Mouse (Mus musculus) heart, embryonic 16.5 days (tissue): ENCODE results near the gene Ism1. TPM values are rescaled to one million over a fixed set of nuclear protein-coding genes. Genes with fewer than 3 reads are reported as not detected.

Experiments used
- ATAC-seq: fragments of 200-750 bp; cut with Nextera tagmentation; replicated peaks from 2 replicates; pipeline ENCODE4 v1.8.0; 2017; ENCODE audit warnings: moderate number of reproducible peaks; ENCODE audit not compliant: insufficient read depth, low FRiP score; ENCODE audit errors: extremely low read depth
- H3K27ac ChIP-seq: fragments of 300-500 bp; sonication (generic); 2 replicates; pipeline ENCODE4 v1.5.1; 2014; ENCODE audit warnings: mild to moderate bottlenecking, low read length, control low read depth, moderate library complexity
- H3K27me3 ChIP-seq: fragments of 300-500 bp; sonication (generic); 2 replicates; pipeline ENCODE4 v1.6.1; 2014; ENCODE audit warnings: low read length, mixed read lengths; ENCODE audit not compliant: control insufficient read depth, insufficient read depth
- H3K36me3 ChIP-seq: fragments of 300-500 bp; sonication (generic); 2 replicates; pipeline ENCODE4 v1.6.1; 2014; ENCODE audit not compliant: control insufficient read depth, insufficient read depth
- H3K4me1 ChIP-seq: fragments of 300-500 bp; sonication (generic); 2 replicates; pipeline ENCODE4 v1.6.1; 2014; ENCODE audit warnings: low read length, mixed read lengths; ENCODE audit not compliant: control insufficient read depth, insufficient read depth
- H3K4me2 ChIP-seq: fragments of 300-500 bp; sonication (generic); 2 replicates; pipeline ENCODE4 v1.6.1; 2014; ENCODE audit warnings: low read depth, mild to moderate bottlenecking, control low read depth, low read length
- H3K4me3 ChIP-seq: fragments of 300-500 bp; sonication (generic); 2 replicates; pipeline ENCODE4 v1.5.1; 2014; ENCODE audit warnings: mild to moderate bottlenecking, control low read depth, low read length
- H3K9ac ChIP-seq: fragments of 300-500 bp; sonication (generic); 2 replicates; pipeline ENCODE4 v1.6.1; 2014; ENCODE audit warnings: low read length, control low read depth
- H3K9me3 ChIP-seq: fragments of 300-500 bp; sonication (generic); replicated peaks from 2 replicates; pipeline ENCODE4 v1.6.1; 2016; ENCODE audit warnings: low read length; ENCODE audit not compliant: control insufficient read depth
- WGBS: fragments of 180-500 bp; shearing (Covaris S2); extraction: QIAGEN DNeasy Blood & Tissue Kit; methylation state at CpG from one replicate; pipeline ENCODE4 v1.1.7; 2014; 5-methylcytosine and 5-hydroxymethylcytosine counted together
- polyA plus RNA-seq: library from polyadenylated mRNA; unstranded; fragments of >200 nt; fragmentation: Nextera tagmentation; extraction: Ambion mirVana; gene quantifications from 2 replicates; pipeline ENCODE4 v1.2.1, GENCODE M21; 2015

Ism1 gene
- polyA plus RNA-seq, 1 experiment from 2014 or later = 0.62 TPM

DNA sequence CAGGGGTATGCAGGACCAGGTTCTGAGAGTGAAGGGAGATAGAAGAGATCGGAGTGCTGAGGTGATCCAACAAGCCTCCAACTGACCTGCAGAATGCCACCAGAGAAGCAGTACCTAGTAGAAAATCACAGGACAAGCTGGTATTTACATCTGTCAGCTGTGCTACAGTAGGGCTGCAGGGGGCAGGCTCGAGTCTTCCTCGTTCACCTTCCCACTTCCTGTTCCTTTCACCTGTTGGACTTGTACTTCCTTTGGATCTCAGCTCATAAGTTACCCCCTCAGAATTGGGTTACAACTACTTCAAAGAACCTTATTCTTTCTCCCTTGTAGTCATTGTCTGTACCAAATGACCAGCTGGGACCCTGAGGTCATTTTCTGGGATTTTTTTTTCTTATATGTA is 47.4 kb downstream of the Ism1 start:
- H3K9me3 ChIP-seq = no peaks in the 10 kb centered on the region
- H3K4me2 ChIP-seq = no peak overlapping the region
- H3K4me3 ChIP-seq = no peak overlapping the region
- peaks cover 5% of the 10 kb centered on the region for H3K4me1 ChIP-seq
- H3K36me3 ChIP-seq = no peaks in the 10 kb centered on the region
- H3K27ac ChIP-seq = no peak overlapping the region
- H3K9ac ChIP-seq = no peak overlapping the region
- no peak for ATAC-seq
- no peaks in the 10 kb centered on the region for H3K27me3 ChIP-seq
- 71% methylated on average over 3 of the region's 3 CpGs for WGBS

DNA sequence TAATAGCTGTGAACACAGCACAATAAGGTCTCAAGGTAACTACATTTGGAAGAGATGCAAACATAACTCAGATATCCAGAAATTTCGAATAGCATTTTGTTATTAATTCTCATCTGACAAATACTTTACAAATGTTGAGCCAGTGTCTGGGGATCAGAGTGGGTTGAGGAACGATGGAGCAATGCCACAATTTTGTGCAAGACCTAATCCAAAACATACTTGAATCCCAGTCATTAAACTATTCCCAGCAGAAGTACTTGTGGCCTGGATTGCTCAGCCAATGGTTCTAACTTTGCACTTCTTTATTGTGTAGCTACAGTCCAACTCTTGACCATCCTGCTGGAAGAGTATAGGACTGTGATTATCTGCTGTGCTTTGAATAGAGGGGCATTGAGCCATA is 50.1 kb downstream of the Ism1 start:
- ATAC-seq = no peak
- Histone ChIP-seq H3K27ac (no peak overlapping the region), H3K36me3 (no peaks in the 10 kb centered on the region), H3K9ac (no peak overlapping the region), H3K4me1 (peaks cover 5% of the 10 kb centered on the region), H3K4me3 (no peak overlapping the region), H3K9me3 (no peaks in the 10 kb centered on the region), H3K4me2 (no peak overlapping the region), H3K27me3 (no peaks in the 10 kb centered on the region)
- WGBS = 70% methylated on average over 2 of the region's 2 CpGs

- H3K4me2 ChIP-seq = no peak overlapping the region
- 61% methylated on average over 5 of the region's 5 CpGs for WGBS
- ATAC-seq = no peak
- H3K4me1 ChIP-seq = no peaks in the 10 kb centered on the region
- no peaks in the 10 kb centered on the region for H3K27me3 ChIP-seq
- no peak overlapping the region for H3K27ac ChIP-seq
- H3K36me3 ChIP-seq = no peaks in the 10 kb centered on the region
- H3K9ac ChIP-seq = no peak overlapping the region
- no peaks in the 10 kb centered on the region for H3K9me3 ChIP-seq
- no peak overlapping the region for H3K4me3 ChIP-seq
Observed at GRCm38 (mm10) chr2:139729377-139729776, 51.4 kb downstream of the Ism1 start.

DNA sequence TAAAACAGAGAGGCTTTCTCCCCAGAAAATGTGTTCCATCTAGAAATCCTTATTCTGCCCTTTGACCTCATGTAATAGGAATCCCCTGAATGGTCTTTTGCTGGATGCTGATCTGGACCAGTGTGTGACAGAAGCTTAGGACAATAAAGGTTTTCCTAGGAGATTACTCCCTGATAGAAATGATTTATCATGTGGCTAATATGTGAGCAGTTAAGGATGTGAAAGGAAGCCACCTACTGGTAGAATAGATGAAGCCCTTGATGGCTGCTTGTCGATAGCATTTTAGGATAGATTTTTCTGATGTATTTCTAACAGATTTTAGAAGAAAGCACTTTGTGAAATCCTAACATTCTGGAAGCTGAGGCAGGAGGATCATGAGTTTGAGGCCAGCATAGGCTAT is 64.4 kb downstream of the Ism1 start:
- H3K27ac ChIP-seq = no peak overlapping the region
- H3K27me3 ChIP-seq = no peaks in the 10 kb centered on the region
- no peaks in the 10 kb centered on the region for H3K4me1 ChIP-seq
- no peak overlapping the region for H3K9ac ChIP-seq
- no peak for ATAC-seq
- WGBS = 76% methylated on average over 1 of the region's 1 CpGs
- no peaks in the 10 kb centered on the region for H3K36me3 ChIP-seq
- no peaks in the 10 kb centered on the region for H3K9me3 ChIP-seq
- no peak overlapping the region for H3K4me2 ChIP-seq
- no peak overlapping the region for H3K4me3 ChIP-seq

DNA sequence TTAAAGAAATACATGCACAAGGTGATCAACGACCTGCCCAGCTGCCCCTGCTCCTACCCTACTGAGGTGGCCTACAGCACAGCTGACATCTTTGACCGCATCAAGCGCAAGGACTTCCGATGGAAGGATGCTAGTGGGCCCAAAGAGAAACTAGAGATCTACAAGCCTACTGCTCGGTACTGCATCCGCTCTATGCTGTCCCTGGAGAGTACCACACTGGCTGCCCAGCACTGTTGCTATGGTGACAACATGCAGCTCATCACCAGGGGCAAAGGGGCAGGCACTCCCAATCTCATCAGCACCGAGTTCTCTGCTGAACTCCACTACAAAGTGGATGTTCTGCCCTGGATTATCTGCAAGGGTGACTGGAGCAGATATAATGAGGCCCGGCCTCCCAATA is 79.0 kb downstream of the Ism1 start:
- no peak for ATAC-seq
- no peaks in the 10 kb centered on the region for H3K27me3 ChIP-seq
- H3K9ac ChIP-seq = no peak overlapping the region
- H3K4me3 ChIP-seq = no peak overlapping the region
- no peaks in the 10 kb centered on the region for H3K4me1 ChIP-seq
- WGBS = 78% methylated on average over 8 of the region's 8 CpGs
- H3K4me2 ChIP-seq = no peak overlapping the region
- H3K9me3 ChIP-seq = no peaks in the 10 kb centered on the region
- no peaks in the 10 kb centered on the region for H3K36me3 ChIP-seq
- no peak overlapping the region for H3K27ac ChIP-seq

- WGBS = 86% methylated on average over 1 of the region's 1 CpGs
- no peaks in the 10 kb centered on the region for H3K27me3 ChIP-seq
- no peaks in the 10 kb centered on the region for H3K4me1 ChIP-seq
- ATAC-seq = no peak
- H3K27ac ChIP-seq = no peak overlapping the region
- H3K9ac ChIP-seq = no peak overlapping the region
- no peaks in the 10 kb centered on the region for H3K36me3 ChIP-seq
- no peaks in the 10 kb centered on the region for H3K9me3 ChIP-seq
- H3K4me3 ChIP-seq = no peak overlapping the region
- H3K4me2 ChIP-seq = no peak overlapping the region
Observed at GRCm38 (mm10) chr2:139757456-139757855, 79.5 kb downstream of the Ism1 start.

GRCm38 (mm10) chr2:139764355-139764754 is 86.4 kb downstream of the Ism1 start:
- H3K9ac ChIP-seq = no peak overlapping the region
- H3K4me2 ChIP-seq = no peak overlapping the region
- H3K27me3 ChIP-seq = no peaks in the 10 kb centered on the region
- no peak overlapping the region for H3K4me3 ChIP-seq
- H3K27ac ChIP-seq = no peak overlapping the region
- H3K36me3 ChIP-seq = no peaks in the 10 kb centered on the region
- WGBS = 63% methylated on average over 5 of the region's 5 CpGs
- peak; percentile 32; the same call in 1 of the 2 replicates for ATAC-seq
- H3K4me1 ChIP-seq = no peaks in the 10 kb centered on the region
- peaks cover 3% of the 10 kb centered on the region; the same call in 1 of the 2 replicates for H3K9me3 ChIP-seq

DNA sequence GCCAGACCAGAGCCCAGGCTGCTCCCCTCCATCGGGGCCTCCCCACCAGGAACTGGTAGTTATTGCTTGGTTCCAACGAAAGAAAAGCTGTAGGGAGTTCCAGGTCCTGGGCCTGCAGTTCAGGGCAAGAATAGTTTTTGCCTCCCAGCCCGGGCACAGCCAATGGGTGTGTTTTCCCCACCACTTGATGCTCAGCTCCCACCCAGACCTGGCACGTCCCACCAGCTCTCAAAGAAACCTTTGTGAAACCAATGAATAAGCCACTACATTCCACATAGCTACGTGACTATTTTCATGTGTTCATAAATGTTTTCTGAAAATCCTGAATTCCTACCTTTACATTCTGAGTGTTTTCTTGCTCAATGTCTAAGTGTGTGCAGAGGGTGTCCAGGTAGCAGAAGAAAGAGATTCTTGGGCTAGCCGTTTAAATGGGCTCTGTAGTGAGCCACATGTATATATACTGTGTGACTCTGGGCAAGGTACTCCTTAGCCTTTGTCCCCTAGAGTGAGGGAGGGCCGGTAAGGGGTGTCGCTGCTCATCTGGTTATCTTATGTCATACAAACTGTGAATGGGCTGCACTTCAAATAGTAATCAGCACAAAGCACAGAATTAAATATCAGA is 97.1 kb downstream of the Ism1 start:
- WGBS = 76% methylated on average over 8 of the region's 8 CpGs
- no peak for ATAC-seq
- Histone ChIP-seq H3K4me1 (no peaks in the 10 kb centered on the region), H3K4me2 (no peak overlapping the region), H3K9ac (no peak overlapping the region), H3K4me3 (no peak overlapping the region), H3K27ac (no peak overlapping the region), H3K36me3 (no peaks in the 10 kb centered on the region), H3K27me3 (no peaks in the 10 kb centered on the region), H3K9me3 (no peaks in the 10 kb centered on the region)

DNA sequence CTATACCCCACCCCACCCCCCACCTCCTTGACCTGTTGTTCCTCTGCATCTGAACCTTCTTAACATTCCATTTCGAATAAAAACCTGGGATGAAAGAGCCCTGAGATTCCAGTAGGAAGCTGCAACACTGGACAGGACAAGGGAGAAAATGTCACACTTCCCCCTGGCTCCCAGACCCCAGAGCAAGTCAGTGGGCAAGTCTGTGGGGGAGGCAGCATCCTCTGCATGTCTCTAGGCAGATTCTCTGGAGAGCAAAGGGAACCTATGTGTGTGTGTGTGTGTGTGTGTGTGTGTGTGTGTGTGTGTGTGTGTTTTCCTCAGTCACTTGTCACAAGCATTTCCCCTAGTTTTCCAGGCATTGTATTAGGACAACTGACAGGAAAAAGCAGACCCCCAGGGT is 98.7 kb downstream of the Ism1 start:
- no peaks in the 10 kb centered on the region for H3K27me3 ChIP-seq
- 4% methylated on average over 1 of the region's 1 CpGs for WGBS
- H3K9ac ChIP-seq = no peak overlapping the region
- no peak overlapping the region for H3K4me3 ChIP-seq
- H3K27ac ChIP-seq = no peak overlapping the region
- ATAC-seq = no peak
- no peaks in the 10 kb centered on the region for H3K36me3 ChIP-seq
- no peak overlapping the region for H3K4me2 ChIP-seq
- no peaks in the 10 kb centered on the region for H3K9me3 ChIP-seq
- no peaks in the 10 kb centered on the region for H3K4me1 ChIP-seq
